Mouse (Mus musculus) MEL (cell line): ENCODE measurements around the gene 2310033P09Rik. TPM values are rescaled to one million over a fixed set of nuclear protein-coding genes. Genes with fewer than 3 reads are reported as not detected.

Experiments
- DNase-seq: peaks from one replicate; pipeline ENCODE4 v3.0.0; 2011; ENCODE audit warnings: low read depth, low spot score
- H3K27ac ChIP-seq: 2 replicates; pipeline ENCODE4 v1.5.1; 2012; ENCODE audit warnings: low read depth, mild to moderate bottlenecking, control low read depth, low read length, moderate library complexity; ENCODE audit not compliant: control insufficient read depth
- H3K27me3 ChIP-seq, 2 experiments: fragments of 150-350 bp in 1 of 2; sonication (generic) in 1 of 2; 2 replicates each; pipeline ENCODE4 v1.6.1; 2012; ENCODE audit warnings: low read length in 2 of 2, mild to moderate bottlenecking in 2 of 2, improper control_type of control experiment in 1 of 2, moderate library complexity in 1 of 2; ENCODE audit not compliant: insufficient read depth in 2 of 2, control insufficient read depth in 1 of 2
- H3K36me3 ChIP-seq, 2 experiments: 2 replicates each; pipeline ENCODE4 v1.6.1; 2012 to 2014; ENCODE audit warnings: low read length in 2 of 2, improper control_type of control experiment in 1 of 2, inconsistent platforms in 1 of 2, mild to moderate bottlenecking in 1 of 2; ENCODE audit not compliant: insufficient read depth in 2 of 2, control insufficient read depth in 1 of 2
- H3K4me1 ChIP-seq, 2 experiments: fragments of 150-350 bp in 1 of 2; sonication (generic) in 1 of 2; 2 replicates each; pipeline ENCODE4 v1.6.1; 2012; ENCODE audit warnings: low read length in 2 of 2, improper control_type of control experiment in 1 of 2, mild to moderate bottlenecking in 1 of 2; ENCODE audit not compliant: insufficient read depth in 2 of 2, control insufficient read depth in 1 of 2
- H3K4me3 ChIP-seq, 2 experiments: fragments of 150-350 bp in 1 of 2; sonication (generic) in 1 of 2; 2 replicates each; pipeline ENCODE4 v1.5.1; 2012; ENCODE audit warnings: low read depth in 2 of 2, low read length in 2 of 2, mild to moderate bottlenecking in 2 of 2, moderate library complexity in 2 of 2, control low read depth in 1 of 2, improper control_type of control experiment in 1 of 2; ENCODE audit not compliant: control insufficient read depth in 1 of 2, insufficient read depth in 1 of 2
- H3K79me2 ChIP-seq: 2 replicates; pipeline ENCODE4 v1.6.1; 2012; ENCODE audit warnings: mild to moderate bottlenecking, low read length, moderate library complexity; ENCODE audit not compliant: control insufficient read depth, poor library complexity, insufficient read depth
- H3K9ac ChIP-seq: 2 replicates; pipeline ENCODE4 v1.6.1; 2012; ENCODE audit warnings: low read depth, mild to moderate bottlenecking, control low read depth, low read length, moderate library complexity; ENCODE audit not compliant: control insufficient read depth, poor library complexity, severe bottlenecking
- H3K9me3 ChIP-seq: fragments of 150-350 bp; sonication (generic); replicated peaks from 2 replicates; pipeline ENCODE4 v1.6.1; 2012; ENCODE audit warnings: mild to moderate bottlenecking, low read length, improper control_type of control experiment, moderate library complexity; ENCODE audit not compliant: insufficient read depth
- BHLHE40 ChIP-seq: IDR thresholded peaks from 2 replicates; pipeline ENCODE4 v1.6.1; 2012; ENCODE audit warnings: low read depth, mild to moderate bottlenecking, inconsistent platforms, low read length, improper control_type of control experiment, borderline replicate concordance
- CHD1 ChIP-seq: IDR thresholded peaks from 2 replicates; pipeline ENCODE4 v1.6.1; 2012; ENCODE audit warnings: low read depth, mild to moderate bottlenecking, inconsistent platforms, low read length, improper control_type of control experiment
- CHD2 ChIP-seq: IDR thresholded peaks from 2 replicates; pipeline ENCODE4 v1.6.1; 2011; ENCODE audit warnings: low read length, improper control_type of control experiment
- CTCF ChIP-seq, 3 experiments: IDR thresholded peaks in 2 of 3; conservative IDR thresholded peaks in 1 of 3; 2 replicates each; pipeline ENCODE4 v1.5.1; 2011 to 2012; ENCODE audit warnings: low read length in 3 of 3, low read depth in 2 of 3, mild to moderate bottlenecking in 2 of 3, improper control_type of control experiment in 1 of 3, inconsistent platforms in 1 of 3, mixed read lengths in 1 of 3, moderate library complexity in 1 of 3; ENCODE audit not compliant: control insufficient read depth in 1 of 3, insufficient read depth in 1 of 3, poor library complexity in 1 of 3, severe bottlenecking in 1 of 3
- ELF1 ChIP-seq: IDR thresholded peaks from 2 replicates; pipeline ENCODE4 v1.6.1; 2014; ENCODE audit warnings: low read depth, mild to moderate bottlenecking, inconsistent platforms, low read length, improper control_type of control experiment, moderate library complexity
- ETS1 ChIP-seq: IDR thresholded peaks from 2 replicates; pipeline ENCODE4 v1.6.1; 2012; ENCODE audit warnings: low read depth, mild to moderate bottlenecking, inconsistent platforms, low read length, improper control_type of control experiment, moderate library complexity
- GABPA ChIP-seq: IDR thresholded peaks from 2 replicates; pipeline ENCODE4 v1.6.1; 2012; ENCODE audit warnings: low read depth, mild to moderate bottlenecking, inconsistent platforms, low read length, improper control_type of control experiment, moderate library complexity
- HCFC1 ChIP-seq: IDR thresholded peaks from 2 replicates; pipeline ENCODE4 v1.6.1; 2012; ENCODE audit warnings: low read depth, mild to moderate bottlenecking, inconsistent platforms, low read length, improper control_type of control experiment, moderate library complexity
- JUND ChIP-seq: IDR thresholded peaks from 2 replicates; pipeline ENCODE4 v1.6.1; 2011; ENCODE audit warnings: low read depth, mild to moderate bottlenecking, improper control_type of control experiment, low read length
- MAX ChIP-seq: IDR thresholded peaks from 2 replicates; pipeline ENCODE4 v1.6.1; 2011; ENCODE audit warnings: low read length, improper control_type of control experiment
- MAZ ChIP-seq: IDR thresholded peaks from 2 replicates; pipeline ENCODE4 v1.6.1; 2012; ENCODE audit warnings: low read depth, mild to moderate bottlenecking, inconsistent platforms, low read length, improper control_type of control experiment
- MEF2A ChIP-seq: IDR thresholded peaks from 2 replicates; pipeline ENCODE4 v1.6.1; 2014; ENCODE audit warnings: low read depth, mild to moderate bottlenecking, inconsistent platforms, low read length, improper control_type of control experiment; ENCODE audit not compliant: poor library complexity, insufficient replicate concordance, severe bottlenecking; ENCODE audit errors: extremely low read depth
- MXI1 ChIP-seq: IDR thresholded peaks from 2 replicates; pipeline ENCODE4 v1.6.1; 2011; ENCODE audit warnings: mild to moderate bottlenecking, low read depth, low read length, improper control_type of control experiment
- MYC ChIP-seq: IDR thresholded peaks from 2 replicates; pipeline ENCODE4 v1.6.1; 2011; ENCODE audit warnings: low read depth, mild to moderate bottlenecking, low read length, improper control_type of control experiment, moderate library complexity
- NELFE ChIP-seq: IDR thresholded peaks from 2 replicates; pipeline ENCODE4 v1.6.1; 2011; ENCODE audit warnings: low read depth, low read length, improper control_type of control experiment
- POLR2A ChIP-seq, 2 experiments: IDR thresholded peaks; 2 replicates each; pipeline ENCODE4 v1.6.1; 2011 to 2012; ENCODE audit warnings: low read length in 2 of 2, mild to moderate bottlenecking in 2 of 2, control low read depth in 1 of 2, improper control_type of control experiment in 1 of 2, low read depth in 1 of 2, moderate library complexity in 1 of 2; ENCODE audit not compliant: control insufficient read depth in 1 of 2, insufficient read depth in 1 of 2, poor library complexity in 1 of 2
- RAD21 ChIP-seq: IDR thresholded peaks from 2 replicates; pipeline ENCODE4 v1.6.1; 2011; ENCODE audit warnings: mild to moderate bottlenecking, low read depth, low read length, improper control_type of control experiment
- SIN3A ChIP-seq: IDR thresholded peaks from 2 replicates; pipeline ENCODE4 v1.6.1; 2012; ENCODE audit warnings: low read length, improper control_type of control experiment, inconsistent platforms
- SMC3 ChIP-seq: IDR thresholded peaks from 2 replicates; pipeline ENCODE4 v1.6.1; 2011; ENCODE audit warnings: low read depth, low read length, improper control_type of control experiment
- TAL1 ChIP-seq: IDR thresholded peaks from 2 replicates; pipeline ENCODE4 v1.6.1; 2012; ENCODE audit warnings: mild to moderate bottlenecking, inconsistent platforms, low read length, moderate library complexity, mixed read lengths
- TBP ChIP-seq: IDR thresholded peaks from 2 replicates; pipeline ENCODE4 v1.8.0; 2011; ENCODE audit warnings: low read depth, low read length, improper control_type of control experiment
- USF1 ChIP-seq: IDR thresholded peaks from 2 replicates; pipeline ENCODE4 v1.6.1; 2014; ENCODE audit warnings: low read depth, mild to moderate bottlenecking, inconsistent platforms, low read length, improper control_type of control experiment, moderate library complexity
- ZNF384 ChIP-seq: IDR thresholded peaks from 2 replicates; pipeline ENCODE4 v1.6.1; 2012; ENCODE audit warnings: low read depth, mild to moderate bottlenecking, inconsistent platforms, low read length, improper control_type of control experiment
- polyA plus RNA-seq, 2 experiments: library from polyadenylated mRNA; stranded (reverse) in 1 of 2; unstranded in 1 of 2; fragments of >175 nt in 1 of 2; fragments of >200 nt in 1 of 2; gene quantifications; 2 replicates each; pipeline versions ENCODE4 v1.2.1 to v1.2.4; 2012; ENCODE audit warnings: low replicate concordance in 2 of 2, low read depth in 1 of 2; ENCODE audit not compliant: insufficient read length in 2 of 2, insufficient read depth in 1 of 2, missing spikeins in 1 of 2
- total RNA-seq: library from RNA; depleted of rRNA; stranded (reverse); fragments of 300-350 nt; gene quantifications from 2 replicates; pipeline ENCODE4 v1.2.3, GENCODE M21; 2012

Gene 2310033P09Rik
- total and polyA plus RNA-seq, 3 experiments: 35.5 to 59.8 TPM; not detected in 1

DNA sequence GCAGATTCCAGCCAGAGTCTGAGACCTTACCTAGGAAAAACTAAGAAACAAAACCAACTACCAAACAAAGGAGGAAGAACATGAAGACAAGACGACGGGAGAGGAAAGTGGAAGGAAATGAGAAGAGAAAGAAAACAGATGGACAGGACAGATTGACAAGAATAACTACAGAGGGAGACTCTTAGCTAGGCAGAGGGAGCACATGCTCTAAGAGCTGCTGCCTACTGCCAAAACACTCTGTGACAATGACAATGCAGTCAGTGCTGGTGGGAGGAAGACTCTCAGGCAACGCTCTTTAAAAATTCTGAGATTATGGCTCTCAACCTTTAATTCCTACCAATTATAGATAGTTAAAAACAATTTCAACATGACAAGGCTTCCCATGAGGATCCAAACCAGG, 8.8 kb downstream of the 2310033P09Rik start (continued):
- TF ChIP-seq TAL1 (peak; percentile 68), BHLHE40 (no peak), SMC3 (no peak), ZNF384 (no peak), GABPA (no peak), MAX (peak; percentile 88), CHD2 (peak; percentile 34), MXI1 (peak; percentile 79), USF1 (no peak), ELF1 (no peak), JUND (no peak), NELFE (no peak), ETS1 (no peak), POLR2A (IDR thresholded peaks at IDR 0.05; ENCODE audit: control insufficient read depth in 1 of 2, insufficient read depth in 1 of 2, low read depth in 1 of 2, low read length in 2 of 2, poor library complexity in 1 of 2) (no peak)
- TF ChIP-seq, all 39 proteins: peak for 8

DNA sequence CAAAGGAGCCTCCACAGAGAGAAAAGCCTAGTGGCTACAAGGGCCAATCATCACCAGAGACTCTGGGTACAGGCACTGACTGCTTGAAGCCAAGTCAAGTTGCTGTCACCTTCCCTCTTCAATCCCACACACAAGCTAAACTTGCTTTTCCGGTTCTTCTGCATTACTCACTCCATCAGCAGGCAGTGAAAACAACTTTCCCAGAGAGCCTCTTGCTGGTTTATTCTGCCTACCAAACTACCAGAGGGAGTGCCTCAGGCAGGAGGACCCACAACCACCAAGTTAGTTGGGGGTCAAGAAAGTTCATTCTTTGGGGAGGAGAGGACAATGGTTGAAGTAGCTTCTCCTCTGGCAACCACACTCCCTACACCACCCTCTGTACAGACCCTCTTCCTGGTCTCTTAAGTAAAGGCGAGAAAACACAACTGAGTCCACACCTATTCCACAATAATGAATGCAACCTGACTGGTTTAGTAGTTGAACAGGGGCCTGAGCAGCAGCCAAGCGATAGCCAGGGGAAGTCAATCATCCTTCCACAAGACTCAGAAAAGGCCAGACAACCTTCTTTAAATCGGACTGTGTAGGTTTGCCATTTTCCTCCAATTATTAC, 10.4 kb downstream of the 2310033P09Rik start:
- TF ChIP-seq SMC3: no peak
- no peak for TF ChIP-seq HCFC1
- TF ChIP-seq MYC: no peak
- TF ChIP-seq MAZ: no peak
- no peak for TF ChIP-seq CHD1
- TF ChIP-seq TBP: no peak
- Histone ChIP-seq H3K27ac (no peak overlapping the region), H3K27me3 (no peaks in the 10 kb centered on the region), H3K36me3 (peaks cover 33 to 76% of the 10 kb centered on the region in 2 experiments), H3K4me1 (peaks cover 29 to 42% of the 10 kb centered on the region in 2 experiments), H3K9me3 (no peaks in the 10 kb centered on the region), H3K9ac (no peak overlapping the region), H3K79me2 (peaks cover 94% of the 10 kb centered on the region), H3K4me3 (no peak overlapping the region)
- no peak for DNase-seq

DNA sequence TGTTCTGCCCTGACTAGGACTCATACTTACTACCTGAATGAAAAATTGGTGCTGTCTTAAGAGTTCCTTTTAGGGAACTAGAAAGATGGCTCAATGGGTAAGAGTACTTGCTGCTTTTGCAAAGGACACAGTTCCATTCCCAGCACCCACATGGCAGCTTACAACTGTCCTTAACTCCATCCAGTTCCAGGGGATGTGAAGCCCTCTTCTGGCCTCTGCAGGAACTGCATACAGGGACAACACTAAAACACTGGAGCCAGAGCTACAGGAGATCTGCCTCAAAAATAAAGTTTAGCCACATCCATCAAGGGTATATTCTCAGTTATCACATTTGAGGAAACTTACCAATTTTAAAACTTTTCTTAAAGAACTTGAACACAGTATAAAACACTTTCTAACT, 10.9 kb downstream of the 2310033P09Rik start:
- H3K27me3 ChIP-seq: no peaks in the 10 kb centered on the region
- no peak overlapping the region for H3K9ac ChIP-seq
- H3K79me2 ChIP-seq: peaks cover 95% of the 10 kb centered on the region
- H3K9me3 ChIP-seq: no peaks in the 10 kb centered on the region
- peaks cover 35 to 77% of the 10 kb centered on the region in 2 experiments for H3K36me3 ChIP-seq
- H3K4me3 ChIP-seq: no peak overlapping the region
- DNase-seq: peak; percentile 85
- peak; percentile 50 for TF ChIP-seq SMC3
- no peak for TF ChIP-seq MEF2A
- peak; percentile 34; the same call in 1 of the 2 replicates for TF ChIP-seq HCFC1
- TF ChIP-seq SIN3A: 0 out of 2 replicates have a peak, but pooled peaks have one; percentile 38
- TF ChIP-seq CTCF (IDR thresholded peaks at IDR 0.05 in 2 of 3, conservative IDR thresholded peaks at IDR 0.05 in 1 of 3; ENCODE audit: control insufficient read depth in 1 of 3, insufficient read depth in 1 of 3, low read depth in 2 of 3, low read length in 3 of 3, poor library complexity in 1 of 3, severe bottlenecking in 1 of 3): peak; percentile 58 to 91 (median 68)
- TF ChIP-seq MXI1: 0 out of 2 replicates have a peak, but pooled peaks have one; percentile 49
- TF ChIP-seq RAD21: peak; percentile 22; the same call in 1 of the 2 replicates
- 0 out of 2 replicates have a peak, but pooled peaks have one; percentile 58 for TF ChIP-seq MYC
- TF ChIP-seq GABPA: no peak
- TF ChIP-seq, all 39 proteins: peak for 7
- Histone ChIP-seq H3K27ac (no peak overlapping the region), H3K4me1 (peaks cover 35 to 47% of the 10 kb centered on the region in 2 experiments)
